Mouse (Mus musculus) stomach, embryonic 14.5 days (tissue): ENCODE measurements around the gene Senp1. TPM values are rescaled to one million over a fixed set of nuclear protein-coding genes. Genes with fewer than 3 reads are reported as not detected.

Source experiments
- ATAC-seq: fragments of 200-750 bp; cut with Nextera tagmentation; 2 replicates; pipeline ENCODE4 v1.8.0; 2017; ENCODE audit warnings: low read depth, moderate TSS enrichment; ENCODE audit not compliant: insufficient number of reproducible peaks, insufficient read depth, low FRiP score
- H3K27ac ChIP-seq: fragments of 300-500 bp; sonication (generic); 2 replicates; pipeline ENCODE4 v1.5.1; 2014; ENCODE audit warnings: mild to moderate bottlenecking, low read length, moderate library complexity, mixed read lengths
- H3K27me3 ChIP-seq: fragments of 300-500 bp; sonication (generic); 2 replicates; pipeline ENCODE4 v1.6.1; 2014; ENCODE audit warnings: low read length, control low read depth, mixed read lengths; ENCODE audit not compliant: control insufficient read depth, insufficient read depth
- H3K36me3 ChIP-seq: fragments of 300-500 bp; sonication (generic); 2 replicates; pipeline ENCODE4 v1.6.1; 2014; ENCODE audit warnings: mild to moderate bottlenecking, control low read depth, low read length, moderate library complexity, mixed read lengths; ENCODE audit not compliant: control insufficient read depth, insufficient read depth
- H3K4me1 ChIP-seq: fragments of 300-500 bp; sonication (generic); 2 replicates; pipeline ENCODE4 v1.6.1; 2014; ENCODE audit warnings: low read length, control low read depth, mixed read lengths; ENCODE audit not compliant: control insufficient read depth, insufficient read depth
- H3K4me2 ChIP-seq: fragments of 300-500 bp; sonication (generic); replicated peaks from 2 replicates; pipeline ENCODE4 v1.6.1; 2014; ENCODE audit warnings: low read depth, low read length, control low read depth
- H3K4me3 ChIP-seq: fragments of 300-500 bp; sonication (generic); 2 replicates; pipeline ENCODE4 v1.5.1; 2014; ENCODE audit warnings: low read depth, low read length, control low read depth
- H3K9ac ChIP-seq: fragments of 300-500 bp; sonication (generic); replicated peaks from 2 replicates; pipeline ENCODE4 v1.6.1; 2014; ENCODE audit warnings: low read depth, mild to moderate bottlenecking, control low read depth, low read length, moderate library complexity, mixed read lengths
- H3K9me3 ChIP-seq: fragments of 300-500 bp; sonication (generic); 2 replicates; pipeline ENCODE4 v1.6.1; 2016; ENCODE audit warnings: low read depth, low read length, control low read depth; ENCODE audit not compliant: control insufficient read depth
- WGBS: fragments of 180-500 bp; shearing (Covaris S2); extraction: QIAGEN DNeasy Blood & Tissue Kit; methylation state at CpG from one replicate; pipeline ENCODE4 v1.1.7; 2014; 5-methylcytosine and 5-hydroxymethylcytosine counted together
- polyA plus RNA-seq: library from polyadenylated mRNA; unstranded; fragments of >200 nt; fragmentation: Nextera tagmentation; extraction: Ambion mirVana; gene quantifications from 2 replicates; pipeline ENCODE4 v1.2.1, GENCODE M21; 2014

The Senp1 gene
- 35.5 and 35.8 TPM in 2 replicates for polyA plus RNA-seq

GRCm38 (mm10) chr15:98093121-98094011, at the start of gene Senp1:
TSS of gene Senp1 (minus strand) at chr15:98093744.
- H3K9me3 ChIP-seq = no peaks in the 10 kb centered on the region
- H3K4me1 ChIP-seq = peaks cover 7% of the 10 kb centered on the region; the same call in 1 of the 2 replicates
- H3K4me3 ChIP-seq = peak within 1 kb of the TSS; percentile 97
- no peaks in the 10 kb centered on the region for H3K36me3 ChIP-seq
- H3K9ac ChIP-seq = peak within 1 kb of the TSS; percentile 86
- H3K27ac ChIP-seq = peak within 1 kb of the TSS; percentile 95
- no peaks in the 10 kb centered on the region for H3K27me3 ChIP-seq
- peak within 1 kb of the TSS; percentile 62 for H3K4me2 ChIP-seq
- peak; percentile 87 for ATAC-seq
- WGBS = under 1% methylated on average over 55 of the region's 58 CpGs

DNA sequence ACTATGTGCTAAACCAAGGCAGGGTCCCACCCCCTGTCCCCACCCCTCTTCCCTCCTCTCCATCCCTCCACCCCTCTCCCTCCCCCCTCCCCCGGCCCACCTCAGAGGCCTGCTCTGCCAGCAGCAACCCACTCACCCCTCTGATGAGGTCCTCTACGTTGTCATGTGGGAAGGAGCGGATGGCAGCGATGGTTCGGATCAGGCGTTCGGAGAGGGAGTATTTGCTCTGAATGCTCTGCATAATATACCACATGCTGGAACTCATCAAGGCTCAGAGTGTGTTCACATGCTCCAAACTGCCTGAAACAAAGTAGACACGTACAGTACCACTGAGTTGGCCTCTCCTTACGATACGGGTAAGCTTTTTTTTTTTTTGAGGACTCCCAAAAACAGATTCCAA, 49.0 kb upstream of the Senp1 start:
- no peaks in the 10 kb centered on the region for H3K27me3 ChIP-seq
- peaks cover 11% of the 10 kb centered on the region for H3K36me3 ChIP-seq
- H3K9me3 ChIP-seq = no peaks in the 10 kb centered on the region
- WGBS = 83% methylated on average over 9 of the region's 10 CpGs
- no peak for ATAC-seq
- H3K4me2 ChIP-seq = no peak overlapping the region
- no peak overlapping the region for H3K9ac ChIP-seq
- H3K27ac ChIP-seq = no peak overlapping the region
- H3K4me3 ChIP-seq = no peak overlapping the region
- 0 out of 2 replicates have a peak, but pooled peaks cover 6% of the 10 kb centered on the region for H3K4me1 ChIP-seq

GRCm38 (mm10) chr15:98140809-98141208, 47.3 kb upstream of the Senp1 start:
- no peaks in the 10 kb centered on the region for H3K27me3 ChIP-seq
- WGBS = 89% methylated on average over 5 of the region's 5 CpGs
- no peak for ATAC-seq
- H3K4me3 ChIP-seq = no peak overlapping the region
- H3K9me3 ChIP-seq = no peaks in the 10 kb centered on the region
- no peak overlapping the region for H3K4me2 ChIP-seq
- peaks cover 26% of the 10 kb centered on the region for H3K36me3 ChIP-seq
- no peak overlapping the region for H3K9ac ChIP-seq
- no peak overlapping the region for H3K27ac ChIP-seq
- 0 out of 2 replicates have a peak, but pooled peaks cover 6% of the 10 kb centered on the region for H3K4me1 ChIP-seq

DNA sequence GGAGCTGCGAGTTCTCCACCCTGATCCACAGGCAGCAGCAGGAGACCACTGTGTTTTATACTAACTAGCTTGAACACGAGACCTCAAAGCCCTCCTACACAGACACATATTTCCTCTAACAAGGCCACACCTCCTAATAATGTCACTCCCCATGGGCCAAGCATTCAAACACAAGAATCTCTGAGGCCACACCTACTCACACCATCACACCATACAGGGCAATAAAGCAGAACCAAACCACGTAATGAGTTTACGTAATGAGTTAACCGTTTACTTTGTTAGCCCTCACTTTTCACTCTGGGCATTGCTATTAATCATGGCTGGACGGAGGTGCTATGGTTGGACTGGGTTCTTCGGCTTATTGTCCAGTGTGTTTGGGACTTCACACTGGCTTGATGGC, 46.2 kb upstream of the Senp1 start:
- Histone ChIP-seq H3K9me3 (no peaks in the 10 kb centered on the region), H3K27ac (no peak overlapping the region), H3K4me2 (no peak overlapping the region), H3K36me3 (peaks cover 36% of the 10 kb centered on the region), H3K27me3 (no peaks in the 10 kb centered on the region), H3K9ac (no peak overlapping the region), H3K4me1 (0 out of 2 replicates have a peak, but pooled peaks cover 5% of the 10 kb centered on the region), H3K4me3 (no peak overlapping the region)
- 61% methylated on average over 7 of the region's 7 CpGs for WGBS
- no peak for ATAC-seq

GRCm38 (mm10) chr15:98136871-98137270, 43.3 kb upstream of the Senp1 start:
- WGBS = 91% methylated on average over 9 of the region's 9 CpGs

GRCm38 (mm10) chr15:98135671-98136070, 42.1 kb upstream of the Senp1 start:
- peaks cover 50% of the 10 kb centered on the region for H3K36me3 ChIP-seq

More at GRCm38 (mm10) chr15:98136871-98137270, 43.3 kb upstream of the Senp1 start:
- ATAC-seq = no peak
- H3K36me3 ChIP-seq = peaks cover 52% of the 10 kb centered on the region
- H3K9me3 ChIP-seq = no peaks in the 10 kb centered on the region
- no peak overlapping the region for H3K4me3 ChIP-seq
- H3K4me2 ChIP-seq = no peak overlapping the region
- H3K4me1 ChIP-seq = no peaks in the 10 kb centered on the region
- H3K27ac ChIP-seq = no peak overlapping the region
- H3K27me3 ChIP-seq = no peaks in the 10 kb centered on the region
- no peak overlapping the region for H3K9ac ChIP-seq

GRCm38 (mm10) chr15:98134666-98135065, 41.1 kb upstream of the Senp1 start:
- no peak overlapping the region for H3K9ac ChIP-seq
- H3K4me3 ChIP-seq = no peak overlapping the region
- no peaks in the 10 kb centered on the region for H3K4me1 ChIP-seq
- no peaks in the 10 kb centered on the region for H3K9me3 ChIP-seq
- WGBS = 75% methylated on average over 3 of the region's 3 CpGs
- H3K27me3 ChIP-seq = no peaks in the 10 kb centered on the region
- no peak for ATAC-seq
- no peak overlapping the region for H3K4me2 ChIP-seq
- H3K27ac ChIP-seq = no peak overlapping the region
- H3K36me3 ChIP-seq = peaks cover 53% of the 10 kb centered on the region

More at GRCm38 (mm10) chr15:98135671-98136070, 42.1 kb upstream of the Senp1 start:
- Histone ChIP-seq H3K4me3 (no peak overlapping the region), H3K27ac (no peak overlapping the region), H3K4me1 (no peaks in the 10 kb centered on the region), H3K27me3 (no peaks in the 10 kb centered on the region), H3K4me2 (no peak overlapping the region), H3K9ac (no peak overlapping the region), H3K9me3 (no peaks in the 10 kb centered on the region)
- no peak for ATAC-seq
- 93% methylated on average over 13 of the region's 13 CpGs for WGBS

GRCm38 (mm10) chr15:98134034-98134433, 40.5 kb upstream of the Senp1 start:
- H3K9ac ChIP-seq = no peak overlapping the region

More at GRCm38 (mm10) chr15:98134034-98134433, 40.5 kb upstream of the Senp1 start:
- Histone ChIP-seq H3K27me3 (no peaks in the 10 kb centered on the region), H3K4me1 (no peaks in the 10 kb centered on the region), H3K36me3 (peaks cover 53% of the 10 kb centered on the region), H3K4me3 (no peak overlapping the region), H3K4me2 (no peak overlapping the region), H3K9me3 (no peaks in the 10 kb centered on the region), H3K27ac (no peak overlapping the region)
- 92% methylated on average over 4 of the region's 4 CpGs for WGBS
- no peak for ATAC-seq
